Mouse (Mus musculus) erythroblast, embryonic 14.5 days (primary cell): ENCODE measurements around the gene Ccdc43. TPM values are rescaled to one million over a fixed set of nuclear protein-coding genes. Genes with fewer than 3 reads are reported as not detected.
A peak's percentile ranks its signal among the peaks of the same experiment; 100 is the strongest.

ENCODE experiments used
- H3K27me3 ChIP-seq: 2 replicates; pipeline ENCODE4 v1.6.1; 2012; ENCODE audit warnings: inconsistent platforms; ENCODE audit not compliant: control insufficient read depth
- H3K36me3 ChIP-seq: 2 replicates; pipeline ENCODE4 v1.6.1; 2012; ENCODE audit warnings: mild to moderate bottlenecking, inconsistent platforms; ENCODE audit not compliant: control insufficient read depth
- H3K4me1 ChIP-seq: 2 replicates; pipeline ENCODE4 v1.6.1; 2012; ENCODE audit warnings: inconsistent platforms; ENCODE audit not compliant: control insufficient read depth
- H3K4me3 ChIP-seq: replicated peaks from 2 replicates; pipeline ENCODE3; 2012; ENCODE audit warnings: moderate library complexity, mild to moderate bottlenecking, inconsistent platforms
- H3K9me3 ChIP-seq: 2 replicates; pipeline ENCODE4 v1.6.1; 2012; ENCODE audit warnings: low read length, inconsistent platforms, mixed read lengths; ENCODE audit not compliant: control insufficient read depth
- GATA1 ChIP-seq: IDR thresholded peaks from 2 replicates; pipeline ENCODE4 v1.6.1; 2012; ENCODE audit warnings: low read length, inconsistent platforms, mixed read lengths
- TAL1 ChIP-seq: IDR thresholded peaks from 3 replicates; pipeline ENCODE4 v1.6.1; 2012; ENCODE audit warnings: low read length, inconsistent platforms, mixed read lengths
- polyA plus RNA-seq: library from polyadenylated mRNA; stranded (reverse); fragments of >175 nt; gene quantifications from 2 replicates; pipeline ENCODE4 v1.2.3, GENCODE M21; 2012

Gene Ccdc43
- polyA plus RNA-seq: 0.12 and 0.35 TPM in 2 replicates

DNA sequence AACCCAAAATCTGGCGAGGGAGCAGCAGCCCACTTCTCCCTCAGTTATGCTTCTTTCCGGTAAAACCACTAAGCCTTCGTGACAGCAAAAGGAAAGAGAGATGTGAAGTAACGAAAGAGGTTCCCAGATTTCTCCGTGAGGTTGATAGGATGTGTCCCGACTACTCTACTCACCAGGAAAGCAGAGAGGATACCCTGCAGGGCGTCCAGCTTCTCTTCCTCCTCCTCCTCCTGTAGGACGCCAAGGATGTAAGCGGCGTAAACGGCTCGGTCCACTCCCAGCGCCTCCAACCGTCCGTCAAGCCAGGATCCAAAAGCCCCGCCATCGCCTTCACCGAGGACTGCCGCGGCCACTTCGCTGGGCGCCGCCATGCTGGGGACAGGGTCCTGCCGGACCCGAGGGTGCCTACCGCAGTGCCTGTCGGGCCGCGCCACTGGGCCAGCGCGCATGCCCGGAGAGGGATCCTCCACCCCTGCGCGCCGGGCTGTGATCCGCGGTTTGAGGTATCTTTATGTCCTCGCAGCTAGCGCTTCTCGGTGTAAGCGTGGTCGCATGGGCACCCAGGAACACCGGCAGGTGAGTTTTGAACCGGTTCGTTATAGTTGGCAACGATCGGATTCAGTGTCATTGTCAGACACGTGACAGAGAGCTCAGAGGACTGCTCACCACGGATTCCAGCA, at the start of gene Ccdc43:
Ccdc43 (minus strand) TSS at position 445 of the 680 bp plus-strand sequence.
- TF ChIP-seq TAL1 (no peak), GATA1 (no peak)
- Histone ChIP-seq H3K4me1 (peaks cover 28% of the 10 kb centered on the region), H3K36me3 (peaks cover 7% of the 10 kb centered on the region), H3K4me3 (peak within 1 kb of the TSS; percentile 74), H3K9me3 (no peaks in the 10 kb centered on the region), H3K27me3 (no peaks in the 10 kb centered on the region)

DNA sequence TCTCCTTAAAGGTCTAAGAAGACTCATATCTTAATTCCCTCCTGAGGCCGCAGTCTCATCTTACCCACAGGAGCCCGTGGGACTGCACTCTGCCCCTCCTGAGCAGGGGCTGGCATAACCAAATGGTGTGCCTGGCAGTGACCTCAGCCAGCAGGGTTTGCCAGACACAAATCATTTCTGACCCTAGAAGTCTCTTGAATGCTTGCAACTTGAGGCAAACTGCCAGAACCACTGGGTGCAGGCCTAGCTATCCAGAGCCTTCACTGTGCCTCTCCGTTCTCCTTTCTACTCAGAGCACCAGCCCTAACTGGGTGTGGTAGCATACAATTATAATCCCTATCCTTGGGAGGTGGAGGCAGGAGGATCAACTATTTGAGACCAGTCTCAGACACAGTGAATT, 47.2 kb upstream of the Ccdc43 start:
- H3K36me3 ChIP-seq: no peaks in the 10 kb centered on the region
- H3K9me3 ChIP-seq: no peaks in the 10 kb centered on the region
- peaks cover 14% of the 10 kb centered on the region for H3K27me3 ChIP-seq

DNA sequence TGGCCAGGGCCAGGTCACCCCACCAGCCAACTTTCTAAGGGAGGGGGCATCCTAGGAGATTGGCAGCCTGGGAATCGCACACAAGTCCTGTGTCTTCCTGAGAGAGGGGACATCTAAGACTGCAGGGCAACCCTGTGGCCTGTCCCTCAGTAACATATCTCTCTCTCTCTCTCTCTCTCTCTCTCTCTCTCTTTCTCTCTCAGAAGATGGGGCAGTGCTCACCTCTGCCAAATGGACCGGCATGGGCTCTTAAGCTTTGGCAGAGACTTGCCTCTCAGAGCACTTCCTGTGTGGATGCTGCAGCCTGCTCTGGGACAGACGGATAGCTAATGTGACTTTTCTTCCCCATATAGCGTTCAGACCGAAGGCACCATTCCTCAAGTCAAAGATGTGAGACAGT, 45.3 kb upstream of the Ccdc43 start:
- Histone ChIP-seq H3K36me3 (no peaks in the 10 kb centered on the region), H3K9me3 (no peaks in the 10 kb centered on the region), H3K27me3 (peaks cover 25% of the 10 kb centered on the region), H3K4me1 (no peaks in the 10 kb centered on the region; the same call in 1 of the 2 replicates), H3K4me3 (no peak overlapping the region)
- TF ChIP-seq GATA1 (no peak), TAL1 (no peak)

More for the DNA sequence above, 47.2 kb upstream of the Ccdc43 start:
- no peak overlapping the region for H3K4me3 ChIP-seq
- H3K4me1 ChIP-seq: no peaks in the 10 kb centered on the region
- no peak for TF ChIP-seq TAL1
- no peak for TF ChIP-seq GATA1

GRCm38 (mm10) chr11:102742066-102742465, 44.5 kb upstream of the Ccdc43 start:
- Histone ChIP-seq H3K27me3 (peaks cover 25% of the 10 kb centered on the region), H3K36me3 (no peaks in the 10 kb centered on the region), H3K4me3 (no peak overlapping the region), H3K9me3 (no peaks in the 10 kb centered on the region), H3K4me1 (no peaks in the 10 kb centered on the region; the same call in 1 of the 2 replicates)
- TF ChIP-seq GATA1: no peak
- no peak for TF ChIP-seq TAL1

DNA sequence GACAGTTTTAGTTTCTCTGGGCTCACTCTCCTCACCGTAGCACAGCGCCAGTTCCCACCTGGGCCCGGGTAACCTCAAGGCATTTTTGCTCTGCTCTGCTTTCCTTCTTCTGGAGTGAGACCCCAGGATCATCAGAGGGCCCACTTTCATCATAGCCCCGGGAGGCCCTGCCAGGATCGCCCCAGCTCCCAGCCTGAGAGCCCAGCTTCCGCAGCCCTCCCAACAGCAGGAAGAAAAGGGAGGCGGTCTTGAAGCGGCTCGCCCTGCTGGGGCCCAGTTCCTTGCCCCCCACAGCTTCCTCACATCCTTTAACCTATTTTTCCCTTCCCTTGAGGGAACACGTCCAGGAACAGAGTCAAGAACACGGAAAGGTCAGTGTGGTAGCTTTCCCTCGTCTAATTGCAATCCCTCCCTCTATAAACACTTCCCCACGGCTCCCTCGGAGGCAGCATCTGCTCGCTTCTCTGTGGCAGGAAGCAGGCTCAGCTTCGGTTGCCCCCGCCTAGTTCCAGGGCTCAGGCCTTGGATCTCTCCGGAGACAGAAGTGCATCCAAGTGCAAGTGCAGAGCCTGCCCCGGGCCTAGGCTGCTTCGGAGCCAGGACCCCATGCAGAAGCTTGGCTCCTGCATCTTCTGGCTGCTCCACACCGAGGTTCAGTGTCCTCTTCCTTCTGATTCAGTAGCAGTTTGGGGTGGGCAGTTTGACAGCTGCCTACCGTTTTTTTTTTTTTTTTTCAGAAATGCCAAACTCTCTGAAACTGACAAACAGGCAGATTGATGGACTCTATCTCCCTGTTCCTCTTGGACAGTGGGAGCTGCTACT, 43.8 kb upstream of the Ccdc43 start:
- peaks cover 25% of the 10 kb centered on the region for H3K27me3 ChIP-seq
- TF ChIP-seq TAL1 (no peak), GATA1 (no peak)

GRCm38 (mm10) chr11:102740634-102741033, 43.1 kb upstream of the Ccdc43 start:
- no peaks in the 10 kb centered on the region for H3K9me3 ChIP-seq
- H3K4me3 ChIP-seq: no peak overlapping the region
- no peaks in the 10 kb centered on the region for H3K36me3 ChIP-seq
- H3K27me3 ChIP-seq: peaks cover 25% of the 10 kb centered on the region
- TF ChIP-seq TAL1 (no peak), GATA1 (no peak)
- no peaks in the 10 kb centered on the region; the same call in 1 of the 2 replicates for H3K4me1 ChIP-seq

More for the DNA sequence above, 43.8 kb upstream of the Ccdc43 start:
- H3K4me1 ChIP-seq: no peaks in the 10 kb centered on the region; the same call in 1 of the 2 replicates
- no peak overlapping the region for H3K4me3 ChIP-seq
- no peaks in the 10 kb centered on the region for H3K36me3 ChIP-seq
- H3K9me3 ChIP-seq: no peaks in the 10 kb centered on the region

DNA sequence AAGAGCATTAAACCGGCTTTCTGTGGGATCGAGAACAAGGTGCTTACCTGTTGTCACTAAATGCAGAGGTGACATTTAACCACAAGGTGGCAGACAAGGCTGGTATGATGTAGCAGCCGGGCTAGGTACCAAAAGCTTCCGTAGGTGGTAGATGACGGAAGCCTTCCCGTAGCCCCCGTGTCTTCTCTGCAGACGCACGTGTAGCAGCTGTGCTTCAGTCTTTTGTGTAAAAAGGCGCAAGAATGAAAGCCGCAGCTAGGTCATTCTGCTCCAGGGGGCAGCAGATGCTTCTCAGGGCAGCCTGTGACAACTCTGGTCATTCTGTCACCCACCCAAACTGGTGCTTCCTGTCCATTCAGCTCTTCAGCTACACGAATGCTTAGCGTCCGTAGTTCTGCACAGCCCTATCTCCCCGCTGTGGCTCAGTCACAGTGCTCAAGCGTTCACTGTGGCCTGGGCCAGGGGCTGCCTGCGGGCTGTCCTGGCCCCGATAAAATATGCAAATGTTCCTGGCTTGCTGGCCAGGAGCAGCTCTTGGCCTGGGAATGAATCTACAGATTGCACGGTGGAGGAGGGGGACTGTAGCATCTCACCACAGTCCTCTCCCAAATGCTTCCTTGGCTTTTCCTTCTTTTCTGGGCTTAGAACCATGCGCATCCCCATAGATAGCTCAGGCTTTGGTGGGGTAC, 41.8 kb upstream of the Ccdc43 start:
- H3K4me3 ChIP-seq: no peak overlapping the region
- peaks cover 25% of the 10 kb centered on the region for H3K27me3 ChIP-seq
- no peaks in the 10 kb centered on the region for H3K36me3 ChIP-seq
- H3K9me3 ChIP-seq: no peaks in the 10 kb centered on the region
- no peaks in the 10 kb centered on the region; the same call in 1 of the 2 replicates for H3K4me1 ChIP-seq
- TF ChIP-seq TAL1: no peak
- TF ChIP-seq GATA1: no peak

- Histone ChIP-seq H3K4me1 (no peaks in the 10 kb centered on the region; the same call in 1 of the 2 replicates), H3K36me3 (no peaks in the 10 kb centered on the region), H3K27me3 (peaks cover 25% of the 10 kb centered on the region), H3K9me3 (no peaks in the 10 kb centered on the region), H3K4me3 (no peak overlapping the region)
- TF ChIP-seq TAL1: no peak
- TF ChIP-seq GATA1: no peak
Observed at GRCm38 (mm10) chr11:102738046-102738445, 40.5 kb upstream of the Ccdc43 start.
